Mouse (Mus musculus) kidney, adult 2 months (tissue): ENCODE results near the gene Gm11595.

Source experiments
- CTCF ChIP-seq: fragments of 200-500 bp; conservative IDR thresholded peaks from 2 replicates; pipeline ENCODE4 v1.5.1; 2011; ENCODE audit warnings: low read depth, mild to moderate bottlenecking, control low read depth, low read length, moderate library complexity, mixed read lengths; ENCODE audit not compliant: insufficient read depth, insufficient read length
- POLR2A ChIP-seq: fragments of 200-500 bp; IDR thresholded peaks from one replicate; pipeline ENCODE4 v1.6.1; 2011; ENCODE audit warnings: low read depth, low read length, control low read depth

DNA sequence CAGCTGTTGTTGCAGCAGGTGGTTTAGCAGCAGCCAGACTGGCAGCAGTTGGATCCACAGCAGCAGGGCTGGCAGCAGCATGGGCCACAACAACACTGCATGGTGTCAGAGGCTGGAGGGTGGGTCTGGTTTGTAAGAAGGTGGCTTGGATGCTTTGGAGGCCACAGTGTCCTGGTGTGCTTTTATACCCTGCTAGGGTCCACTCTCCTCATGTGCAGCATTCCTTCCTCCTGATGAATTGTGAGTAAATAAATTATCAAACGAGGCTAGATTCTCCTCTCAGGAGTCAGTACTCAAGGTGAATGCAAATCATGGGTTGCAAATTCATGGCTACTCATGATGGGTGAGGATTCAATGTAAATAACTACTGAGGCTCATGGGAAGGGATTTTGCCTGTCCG, 38.5 kb downstream of the Gm11595 start, which contains the start of gene Gm14180:
- TF ChIP-seq POLR2A = no peak
- no peak for TF ChIP-seq CTCF
